22 mouse cellular contexts compared by ENCODE assay signal in the genomic region with DNA sequence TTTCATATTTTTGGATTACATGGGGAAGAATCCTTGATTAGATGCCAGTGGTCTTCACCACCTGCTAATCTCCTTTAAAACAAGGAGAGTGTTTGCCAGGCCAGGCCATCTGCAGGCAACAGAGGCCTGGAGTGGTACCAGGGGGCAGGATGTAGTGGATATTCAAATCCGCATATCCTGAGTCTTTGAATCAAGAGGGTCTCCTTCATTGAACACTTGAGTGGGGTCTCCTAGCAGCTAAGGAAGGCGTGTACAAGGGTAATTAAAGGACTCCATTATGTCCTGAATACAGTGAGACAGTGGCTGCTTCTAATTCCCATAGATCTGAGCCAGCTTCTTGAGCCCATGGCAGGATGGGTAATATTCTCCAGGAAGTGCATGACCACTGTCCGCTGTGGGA.
DNase-seq lines count a peak whose midpoint lies in the region; ATAC-seq and TF ChIP-seq lines count a peak whose summit lies in the region.
"Had no signal": no experiment of that assay in that cellular context is flagged by ENCODE, and none has a peak within 500 bp of the region (broad histone marks: within the 10 kb centered on the region; RNA-seq: fewer than 3 reads in every experiment).

No protein-coding gene starts in this region.

- peak; percentile 32; the same call in 1 of the 2 replicates for ATAC-seq in forebrain, embryonic 14.5 days
- peak; percentile 63 for ATAC-seq in hindbrain, postnatal 0 days
- ATAC-seq in hindbrain, embryonic 13.5 days (ENCODE audit: low FRiP score): no peak

- DNase-seq in cerebellum, postnatal 10 days: peak; percentile 79 to 82
- DNase-seq in cerebellum, adult 11 months: no peak
- peak; percentile 10 for DNase-seq in forebrain, embryonic 14.5 days (ENCODE audit: low spot score)
- DNase-seq in forebrain, embryonic 10.5 days (ENCODE audit: extremely low spot score, low spot score): no peak
- peak; percentile 18 for DNase-seq in hindbrain, postnatal 0 days (ENCODE audit: low spot score)
- DNase-seq in right cerebral cortex, postnatal 10 days (ENCODE audit: low spot score in 2 of 2): peak; percentile 34
- no peak for DNase-seq in right cerebral cortex, postnatal 25 days
- DNase-seq: adrenal gland, postnatal 10 days; heart, postnatal 14 days; kidney, adult 18-20 months; kidney, postnatal 25 days; right cerebral cortex, postnatal 4 days; thymus, adult 18-20 months; thymus, postnatal 25 days had no signal

- no peaks in the 10 kb centered on the region for H3K27me3 ChIP-seq in forebrain, embryonic 14.5 days (replicated peaks; ENCODE audit: control insufficient read depth, insufficient read depth, low read length)
- no peaks in the 10 kb centered on the region for H3K27me3 ChIP-seq in forebrain, embryonic 10.5 days (ENCODE audit: poor library complexity, severe bottlenecking)
- H3K27me3 ChIP-seq in hindbrain, postnatal 0 days (ENCODE audit: insufficient read depth, low read length): no peaks in the 10 kb centered on the region
- H3K27me3 ChIP-seq in hindbrain, embryonic 13.5 days: no peaks in the 10 kb centered on the region
- H3K27me3 ChIP-seq: kidney, embryonic 15.5 days; limb, embryonic 13.5 days; lung, embryonic 15.5 days; midbrain, embryonic 12.5 days had no signal

- H3K4me1 ChIP-seq in forebrain, embryonic 14.5 days (ENCODE audit: control insufficient read depth, insufficient read depth, low read length): no peaks in the 10 kb centered on the region
- H3K4me1 ChIP-seq in forebrain, embryonic 10.5 days: no peaks in the 10 kb centered on the region
- H3K4me1 ChIP-seq in hindbrain, postnatal 0 days (ENCODE audit: insufficient read depth, low read length): no peaks in the 10 kb centered on the region
- H3K4me1 ChIP-seq in hindbrain, embryonic 13.5 days (replicated peaks): no peaks in the 10 kb centered on the region
- H3K4me1 ChIP-seq: kidney, embryonic 15.5 days; limb, embryonic 13.5 days; lung, embryonic 15.5 days; midbrain, embryonic 12.5 days had no signal

- 70% methylated on average over 3 of the region's 3 CpGs for WGBS in forebrain, embryonic 14.5 days
- WGBS in forebrain, embryonic 10.5 days: 87% methylated on average over 3 of the region's 3 CpGs
- WGBS in hindbrain, postnatal 0 days: 61% methylated on average over 3 of the region's 3 CpGs
- WGBS in hindbrain, embryonic 13.5 days: 80% methylated on average over 3 of the region's 3 CpGs

- H3K9ac ChIP-seq in forebrain, embryonic 14.5 days (ENCODE audit: low read length): no peak overlapping the region
- no peak overlapping the region for H3K9ac ChIP-seq in hindbrain, postnatal 0 days (replicated peaks; ENCODE audit: low read length)
- H3K9ac ChIP-seq in hindbrain, embryonic 13.5 days: no peak overlapping the region
- H3K9ac ChIP-seq: kidney, embryonic 15.5 days; limb, embryonic 13.5 days; lung, embryonic 15.5 days; midbrain, embryonic 12.5 days had no signal

- no peak overlapping the region for H3K4me2 ChIP-seq in forebrain, embryonic 14.5 days (ENCODE audit: low read length)
- H3K4me2 ChIP-seq in hindbrain, postnatal 0 days (ENCODE audit: low read depth, low read length): no peak overlapping the region
- no peak overlapping the region for H3K4me2 ChIP-seq in hindbrain, embryonic 13.5 days
- H3K4me2 ChIP-seq: kidney, embryonic 15.5 days; limb, embryonic 13.5 days; liver, embryonic 11.5 days; lung, embryonic 15.5 days; midbrain, embryonic 12.5 days had no signal

- H3K36me3 ChIP-seq in forebrain, embryonic 14.5 days (ENCODE audit: control insufficient read depth, insufficient read depth, low read length): no peaks in the 10 kb centered on the region
- no peaks in the 10 kb centered on the region for H3K36me3 ChIP-seq in forebrain, embryonic 10.5 days (replicated peaks)
- no peaks in the 10 kb centered on the region for H3K36me3 ChIP-seq in hindbrain, postnatal 0 days (ENCODE audit: insufficient read depth, low read length)
- no peaks in the 10 kb centered on the region for H3K36me3 ChIP-seq in hindbrain, embryonic 13.5 days
- H3K36me3 ChIP-seq: G1E; kidney, embryonic 15.5 days; limb, embryonic 13.5 days; lung, embryonic 15.5 days; midbrain, embryonic 12.5 days had no signal

- TF ChIP-seq CTCF in hindbrain, postnatal 0 days (IDR thresholded peaks at IDR 0.05; ENCODE audit: low read depth): no peak

- no peaks in the 10 kb centered on the region for H3K9me3 ChIP-seq in forebrain, embryonic 14.5 days (replicated peaks; ENCODE audit: control insufficient read depth, low read length)
- H3K9me3 ChIP-seq in forebrain, embryonic 10.5 days: no peaks in the 10 kb centered on the region
- no peaks in the 10 kb centered on the region for H3K9me3 ChIP-seq in hindbrain, postnatal 0 days (ENCODE audit: low read length)
- H3K9me3 ChIP-seq in hindbrain, embryonic 13.5 days: no peaks in the 10 kb centered on the region
- H3K9me3 ChIP-seq: kidney, embryonic 15.5 days; limb, embryonic 13.5 days; lung, embryonic 15.5 days; midbrain, embryonic 12.5 days had no signal

- H3K27ac ChIP-seq in forebrain, embryonic 14.5 days (ENCODE audit: low read depth, low read length): no peak overlapping the region
- no peak overlapping the region for H3K27ac ChIP-seq in forebrain, embryonic 10.5 days
- H3K27ac ChIP-seq in hindbrain, postnatal 0 days: no peak overlapping the region
- H3K27ac ChIP-seq in hindbrain, embryonic 13.5 days: no peak overlapping the region
- H3K27ac ChIP-seq: kidney, embryonic 15.5 days; limb, embryonic 13.5 days; lung, embryonic 15.5 days; midbrain, embryonic 12.5 days; stomach, postnatal 0 days had no signal

- H3K4me3 ChIP-seq in forebrain, embryonic 14.5 days (ENCODE audit: low read depth, low read length): no peak overlapping the region
- H3K4me3 ChIP-seq in forebrain, embryonic 10.5 days: no peak overlapping the region
- H3K4me3 ChIP-seq in hindbrain, postnatal 0 days (ENCODE audit: low read length): no peak overlapping the region
- H3K4me3 ChIP-seq in hindbrain, embryonic 13.5 days: no peak overlapping the region
- H3K4me3 ChIP-seq: kidney, embryonic 15.5 days; limb, embryonic 13.5 days; lung, embryonic 15.5 days; midbrain, embryonic 12.5 days had no signal

Comparison
In these comparisons a context has a peak if more than half of its experiments do, and no peak if none do; other contexts are left out.
1. DNase-seq: peak in cerebellum, postnatal 10 days (2 of 2), forebrain, embryonic 14.5 days (single experiment), hindbrain, postnatal 0 days (single experiment) and right cerebral cortex, postnatal 10 days (2 of 2); none in cerebellum, adult 11 months (single experiment), forebrain, embryonic 10.5 days (single experiment) and right cerebral cortex, postnatal 25 days (single experiment).